Mouse (Mus musculus): ENCODE results near the gene Mavs.
"Not testable (repeated sequence)": the region's sequence is repeated elsewhere in the genome, so short reads cannot be mapped to it uniquely, and the experiment has no call there.

The Mavs gene

DNA sequence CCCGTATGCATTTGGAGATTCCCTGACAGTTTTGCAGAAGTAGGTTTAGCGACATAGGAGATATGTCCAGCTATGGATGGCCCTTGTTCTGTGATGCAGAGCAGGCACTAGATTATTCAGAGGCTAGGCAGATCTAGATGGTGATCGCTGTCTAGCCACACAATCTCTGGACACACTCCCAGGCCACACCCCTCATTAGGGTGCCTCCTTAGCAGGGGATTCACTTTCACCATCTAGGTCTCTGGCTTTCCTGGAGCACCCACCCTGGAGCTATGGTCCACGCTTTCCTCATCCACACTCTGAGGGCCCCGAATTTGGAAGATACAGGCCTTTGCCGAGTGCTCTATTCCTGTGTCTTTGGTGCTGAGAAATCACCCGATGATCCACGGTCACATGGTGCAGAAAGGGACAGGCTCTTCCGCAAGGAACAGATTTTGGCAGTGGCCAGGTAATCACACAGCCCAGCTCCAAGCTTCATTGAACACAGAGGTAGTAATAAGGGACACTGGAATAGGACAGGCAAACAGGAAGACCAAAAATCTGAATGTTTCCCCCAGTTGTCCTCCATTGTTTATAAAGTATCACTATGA, 22.7 kb upstream of the Mavs start:
- DNase-seq (ENCODE audit: low spot score), result no peak

DNA sequence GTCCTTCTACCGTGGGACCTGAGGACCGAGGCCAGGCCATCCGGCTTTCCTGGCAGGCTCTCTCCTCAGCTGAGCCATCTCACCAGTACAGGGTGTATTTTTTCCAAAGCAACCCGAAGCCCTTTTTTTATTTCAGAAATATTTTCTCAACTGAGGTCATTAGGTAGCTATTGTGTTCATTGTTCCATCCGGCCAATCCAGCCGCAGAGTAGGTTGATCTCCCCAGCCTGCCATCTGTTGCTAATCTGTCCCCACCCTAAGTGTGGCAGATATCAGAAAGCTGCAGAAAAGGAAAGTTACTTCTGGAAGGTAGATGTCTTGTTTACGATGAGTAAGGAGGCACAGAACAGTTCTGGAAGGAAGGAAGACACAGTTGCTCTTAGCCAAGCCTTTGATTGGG, 20.1 kb upstream of the Mavs start:
- DNase-seq (ENCODE audit: low spot score), result no peak

DNA sequence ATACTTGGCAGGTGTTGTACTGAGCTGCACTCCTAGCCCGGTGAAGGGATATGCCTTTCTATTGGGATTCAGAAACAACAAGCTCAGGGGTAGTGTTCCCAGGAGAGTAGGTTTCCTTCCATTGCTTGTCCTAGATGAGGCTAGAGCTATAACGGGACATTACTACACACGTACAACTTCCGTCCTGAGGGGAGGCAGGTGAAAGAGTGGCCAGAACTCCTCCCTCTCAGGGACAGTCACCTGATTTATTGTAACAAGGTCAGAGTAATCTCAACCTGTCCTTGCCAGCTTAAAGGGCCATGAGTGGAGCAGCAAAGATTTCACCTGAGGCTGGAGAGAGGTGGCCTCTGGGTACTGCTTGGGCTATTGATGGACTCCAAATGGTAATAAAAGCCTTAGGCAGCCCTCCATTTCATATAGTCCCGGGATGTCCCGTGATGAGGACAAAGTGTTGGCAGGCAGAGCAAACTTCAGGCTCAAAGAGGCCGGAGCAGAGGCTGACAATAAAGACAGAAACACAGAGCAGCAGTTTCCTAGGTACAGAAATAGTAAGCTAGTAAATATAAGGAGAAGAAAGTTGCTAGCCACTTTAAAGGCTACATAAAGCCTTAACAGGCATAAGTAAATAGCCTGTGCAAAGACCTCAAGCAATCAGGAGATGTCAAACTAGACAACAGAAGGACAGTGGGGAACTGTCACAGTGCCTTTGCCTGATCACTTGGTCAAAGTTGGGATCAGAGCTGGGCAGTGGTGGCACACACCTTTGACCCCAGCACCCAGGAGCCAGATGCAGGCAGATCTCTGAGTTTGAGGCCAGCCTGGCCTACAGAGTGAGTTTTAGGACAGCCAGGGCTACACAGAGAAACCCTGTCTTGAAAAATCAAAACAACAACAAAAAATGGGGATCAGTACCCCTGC, 17.7 kb upstream of the Mavs start:
- no peak for DNase-seq (ENCODE audit: low spot score)

DNA sequence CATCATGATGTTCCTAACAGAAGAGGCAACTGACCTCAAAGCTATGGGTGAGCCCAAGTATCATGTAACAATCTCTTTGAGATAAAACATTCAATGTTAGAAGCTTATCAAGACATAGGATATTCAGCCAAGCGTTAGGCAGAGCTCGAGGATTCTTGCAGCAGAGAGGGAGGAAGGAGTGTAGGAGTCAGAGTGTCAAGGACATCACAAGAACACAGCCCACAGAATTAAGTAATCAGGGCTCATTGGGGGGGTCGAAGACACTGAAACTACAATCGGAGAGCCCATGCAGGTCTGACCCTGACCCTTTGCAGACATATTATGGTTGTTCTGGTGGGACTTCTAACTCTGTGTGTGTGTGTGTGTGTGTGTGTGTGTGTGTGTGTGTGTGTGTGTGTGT, 13.8 kb upstream of the Mavs start:
- DNase-seq (ENCODE audit: low spot score), result no peak

DNA sequence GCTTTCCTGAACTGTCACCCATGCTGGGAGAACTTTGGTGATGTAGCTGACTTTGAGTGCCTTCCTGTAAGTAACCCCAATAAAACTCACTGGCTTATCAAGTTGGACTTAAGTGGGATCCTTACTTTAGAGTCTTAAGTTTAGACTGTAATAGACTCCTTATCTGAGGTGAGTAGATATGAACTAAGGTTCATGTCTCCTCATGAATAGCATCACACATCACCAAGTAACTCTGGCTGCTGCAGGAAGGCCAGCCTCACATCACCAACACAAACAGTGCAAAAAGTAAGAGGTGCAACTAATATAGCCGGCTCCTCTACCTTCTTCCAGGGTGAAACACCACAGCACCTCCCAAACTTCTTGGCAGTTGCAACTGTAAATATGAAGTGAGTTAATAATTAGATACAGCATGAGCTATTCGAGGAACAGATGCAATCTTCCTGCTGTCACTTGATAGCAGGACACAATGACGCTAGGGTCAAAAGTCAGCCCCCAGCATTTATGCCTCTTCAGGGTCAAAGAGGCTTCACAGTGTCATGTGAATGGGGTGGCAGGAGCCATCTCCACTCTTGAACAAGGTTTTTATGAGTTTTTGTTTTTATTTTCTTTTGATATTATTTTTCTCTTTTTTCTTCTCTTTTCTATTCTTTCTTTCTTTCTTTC, 11.9 kb upstream of the Mavs start:
- no peak for DNase-seq (ENCODE audit: low spot score)

DNA sequence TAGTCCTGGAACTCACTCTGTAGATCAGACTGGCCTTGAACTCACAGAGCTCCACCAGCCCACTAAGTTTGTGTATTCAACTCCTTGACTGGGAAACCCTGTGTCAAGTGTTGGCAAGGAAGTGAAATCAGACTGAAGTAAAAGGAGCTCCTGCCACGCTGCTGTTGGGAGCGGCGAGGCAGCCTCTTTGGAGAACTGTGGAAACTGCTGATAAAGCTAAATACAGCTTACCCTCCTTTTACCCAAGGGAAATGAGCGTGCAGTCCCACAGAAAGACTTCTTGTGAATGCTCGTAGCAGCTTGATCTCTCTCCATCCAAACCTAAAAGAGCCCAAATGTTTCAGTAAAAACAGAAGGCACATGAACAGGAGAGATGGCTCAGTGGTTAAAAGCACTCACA, 11.3 kb upstream of the Mavs start:
- DNase-seq (ENCODE audit: low spot score), result no peak

DNA sequence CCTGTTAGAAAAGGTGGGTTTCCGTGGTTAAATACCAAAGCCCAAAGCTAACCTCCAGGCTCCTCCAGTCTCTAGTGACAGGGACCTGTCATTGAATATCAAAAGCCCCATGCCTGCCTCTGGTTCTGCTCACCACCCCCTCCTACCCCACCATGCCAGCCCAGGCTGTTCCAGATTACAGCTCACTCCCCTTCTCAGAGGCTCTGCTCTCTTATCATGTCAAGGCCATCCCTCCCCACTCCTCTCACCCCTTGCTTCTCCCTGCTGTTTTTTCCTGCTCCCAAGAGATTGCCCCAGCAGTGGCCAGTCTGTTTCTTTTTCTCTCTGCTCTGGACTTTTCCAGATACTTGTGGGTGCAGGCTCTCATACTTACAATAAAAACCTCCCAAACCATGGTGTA, 10.3 kb upstream of the Mavs start:
- no peak for DNase-seq (ENCODE audit: low spot score)

DNA sequence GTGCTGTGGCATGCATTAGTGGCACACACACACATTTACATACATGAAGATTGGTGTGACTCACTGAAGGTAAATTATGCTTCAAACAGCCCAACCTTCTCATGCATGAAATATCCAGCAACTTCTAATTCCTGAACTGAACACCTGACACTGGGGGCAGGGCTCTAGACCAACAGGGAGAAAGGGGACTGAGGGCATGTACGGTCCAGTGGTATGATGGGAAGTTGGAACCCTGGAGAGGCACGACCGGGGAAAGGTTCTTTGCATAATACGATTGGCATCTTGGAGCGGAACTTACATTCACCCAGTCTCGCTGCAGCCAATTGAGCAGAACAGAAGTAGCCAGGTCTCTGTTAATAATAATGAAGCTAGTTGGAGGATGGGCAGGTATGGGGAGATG, 8.7 kb upstream of the Mavs start:
- no peak for DNase-seq (ENCODE audit: low spot score)

DNA sequence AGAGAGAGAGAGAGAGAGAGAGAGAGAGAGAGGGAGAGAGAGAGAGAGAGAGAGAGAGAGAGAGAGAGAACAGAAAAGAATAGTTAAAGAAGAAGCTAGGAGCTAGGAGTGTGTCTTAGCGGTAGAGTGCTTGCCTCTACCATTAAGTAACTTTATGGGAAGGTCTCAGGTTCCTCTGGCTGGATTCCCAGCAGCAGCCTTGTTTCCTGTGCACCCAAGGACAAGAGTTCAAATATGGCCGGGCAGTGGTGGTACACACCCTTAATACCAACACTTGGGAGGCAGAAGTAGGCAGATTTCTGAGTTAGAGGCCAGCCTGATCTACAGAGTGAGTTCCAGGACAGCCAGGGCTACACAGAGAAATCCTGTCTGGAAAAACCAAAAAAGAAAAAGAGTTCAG, 7.2 kb upstream of the Mavs start:
- DNase-seq (ENCODE audit: low spot score), result not testable (repeated sequence)

DNA sequence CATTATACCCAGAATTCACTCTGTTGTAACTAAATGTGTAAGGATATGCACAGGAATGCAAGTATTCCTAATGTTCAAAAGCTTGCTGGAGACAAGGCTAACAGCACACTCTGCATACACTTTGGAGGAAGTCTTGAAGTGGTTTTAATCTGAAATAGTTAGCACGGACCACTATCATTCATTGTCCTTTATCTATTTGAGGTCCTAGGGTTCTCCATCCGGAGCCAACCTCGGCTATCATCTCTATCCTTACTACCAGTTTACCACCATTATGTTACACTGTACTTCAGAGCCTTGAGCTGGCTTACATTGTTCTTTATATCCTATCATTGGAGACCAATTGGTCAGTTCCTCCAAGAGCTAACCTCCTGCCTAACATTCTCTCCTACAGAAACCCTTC, 6.6 kb upstream of the Mavs start:
- no peak for DNase-seq (ENCODE audit: low spot score)

DNA sequence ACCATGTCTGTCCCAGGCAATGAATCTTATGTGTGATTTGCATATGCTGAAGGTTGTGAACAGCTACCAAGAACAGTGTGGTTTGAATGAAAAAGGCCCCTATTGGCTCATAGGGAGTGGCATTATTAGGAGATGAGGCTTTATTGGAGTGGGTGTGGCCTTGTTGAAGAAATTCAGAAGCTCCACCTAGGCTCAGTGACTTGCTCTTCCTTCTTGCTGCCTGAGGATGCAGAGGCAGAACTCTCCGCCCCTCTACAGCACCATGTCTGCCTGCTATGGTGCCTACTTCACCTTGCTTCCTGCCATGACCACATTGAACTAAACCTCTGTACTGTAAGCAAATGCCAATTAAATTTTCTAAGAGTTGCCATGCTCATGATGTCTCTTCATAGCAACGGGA, 1.3 kb upstream of the Mavs start:
- DNase-seq (ENCODE audit: low spot score), result no peak

DNA sequence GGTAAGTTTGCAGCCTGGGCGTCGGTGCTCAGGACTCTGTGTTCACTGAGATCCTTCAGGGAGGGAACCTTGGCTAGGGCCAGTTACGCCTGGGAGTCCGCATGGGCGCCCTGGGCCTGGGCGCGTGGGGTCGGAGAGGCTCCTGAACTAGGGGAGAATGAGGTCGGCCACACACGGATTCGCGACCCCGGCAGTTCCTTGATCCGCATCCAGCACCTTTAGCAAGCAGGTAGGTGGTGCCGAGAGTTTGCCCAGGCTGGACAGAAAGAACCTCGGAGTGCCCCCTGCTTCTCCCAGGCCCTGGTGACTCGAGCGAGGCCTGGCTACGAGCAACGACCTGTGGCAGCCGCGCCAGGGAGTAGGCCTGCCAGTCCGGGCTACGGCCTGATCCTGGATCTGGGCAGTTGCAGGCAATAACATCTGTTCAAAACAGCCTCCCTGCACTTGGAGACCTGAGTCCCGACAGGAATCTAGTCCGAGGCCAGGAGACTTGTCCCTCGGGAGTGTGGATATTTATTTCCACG, 326 bp downstream of the Mavs start:
- DNase-seq (ENCODE audit: low spot score), result peak; percentile 47

DNA sequence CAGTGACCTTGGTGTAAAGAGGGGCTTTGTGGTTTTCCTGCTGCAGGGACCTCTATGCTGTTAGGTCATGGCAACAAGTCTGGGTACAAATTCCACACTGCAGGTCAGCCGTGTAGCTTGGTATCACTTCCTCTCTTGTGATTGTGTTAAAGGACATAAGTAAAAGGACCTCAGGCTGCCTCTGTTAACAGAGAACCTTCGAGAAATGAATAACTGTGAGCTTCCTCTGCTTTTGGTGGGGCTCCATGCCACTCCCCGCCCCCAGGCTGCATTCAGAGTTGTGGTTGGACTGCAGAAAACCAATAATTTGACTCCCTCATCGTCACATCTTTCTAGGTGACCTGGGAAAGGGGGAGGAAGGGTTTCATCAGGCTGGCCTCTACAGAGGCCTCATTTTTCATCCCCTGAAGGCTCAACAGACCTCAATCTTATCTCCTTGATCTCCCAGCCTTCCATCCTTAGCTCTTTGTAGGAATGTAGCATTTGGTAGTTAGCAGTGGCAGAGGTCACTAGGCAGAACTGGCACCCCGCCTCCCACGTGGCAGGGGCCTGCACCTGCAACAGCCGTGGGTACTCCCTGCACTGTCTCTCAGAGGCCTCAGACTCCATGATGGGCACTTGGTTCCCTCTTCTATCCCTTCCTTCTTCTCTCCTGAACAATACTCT, 1.2 kb downstream of the Mavs start:
- peak; percentile 35 for DNase-seq (ENCODE audit: low spot score)

DNA sequence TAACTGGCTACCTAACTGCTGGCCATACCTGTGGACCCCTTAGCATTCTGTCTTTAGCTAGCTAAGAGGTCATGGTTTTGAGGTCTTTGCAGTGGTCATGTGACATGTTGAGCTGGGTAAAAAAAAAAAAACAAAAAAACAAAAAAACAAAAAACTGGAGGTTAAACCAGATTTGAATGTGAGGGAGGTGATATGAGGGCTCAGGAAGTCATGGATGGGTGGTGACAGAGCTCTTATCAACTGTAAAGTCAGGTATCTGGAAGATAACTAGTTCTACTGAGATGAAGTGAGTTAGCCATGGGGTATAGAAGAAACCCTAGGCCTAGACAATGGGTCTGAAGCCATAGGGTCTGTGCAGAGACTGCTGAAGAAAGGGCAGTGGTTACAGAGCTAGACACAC, 8.3 kb downstream of the Mavs start:
- no peak for DNase-seq (ENCODE audit: low spot score)

DNA sequence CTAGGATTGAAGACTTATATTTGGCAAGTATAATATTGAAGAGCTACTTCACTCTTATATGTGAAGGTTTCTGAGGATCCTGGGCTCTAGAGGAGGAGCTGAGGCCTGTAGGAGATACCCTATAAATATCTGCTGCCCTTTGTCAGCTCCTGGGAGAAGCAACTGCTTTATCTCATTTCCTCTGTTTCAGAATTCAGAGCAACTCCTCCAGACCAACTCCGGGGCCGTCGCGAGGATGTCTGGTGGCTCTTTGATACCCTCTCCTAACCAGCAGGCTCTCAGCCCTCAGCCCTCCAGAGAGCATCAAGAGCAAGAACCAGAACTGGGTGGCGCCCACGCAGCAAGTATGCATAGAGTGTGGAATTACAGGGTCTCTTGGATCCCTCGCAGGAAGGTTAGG, 9.1 kb downstream of the Mavs start:
- DNase-seq (ENCODE audit: low spot score), result no peak

DNA sequence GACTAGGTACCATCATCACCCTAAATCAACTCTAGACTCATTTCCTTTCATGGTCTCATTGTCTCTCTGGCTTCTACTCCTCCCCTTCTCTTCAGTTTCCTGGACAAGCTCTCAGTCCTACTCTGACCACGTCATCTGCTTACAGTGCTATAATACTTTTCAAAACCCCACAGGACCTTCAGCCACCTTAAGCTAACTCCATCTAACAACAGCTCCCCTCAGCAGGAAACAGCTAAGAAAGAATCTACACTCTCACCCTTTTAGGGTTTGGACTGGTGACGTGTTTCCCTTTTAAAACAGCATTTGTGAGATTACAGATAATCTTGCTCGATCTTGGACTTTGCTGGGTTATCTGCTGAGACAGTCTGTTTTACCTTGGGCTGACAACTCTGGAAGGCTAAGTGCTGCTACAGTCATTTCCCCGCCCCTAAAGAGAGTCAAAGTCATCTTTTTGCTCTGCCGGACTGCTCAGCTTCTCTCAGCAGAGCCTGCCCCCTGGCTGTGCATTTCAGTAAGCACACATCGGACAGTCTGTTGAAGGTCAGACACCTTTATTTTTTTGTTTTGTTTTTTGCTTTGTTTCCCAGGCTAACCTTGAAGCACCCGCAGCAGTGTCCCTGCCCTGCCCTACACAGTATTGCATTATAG, 19.9 kb downstream of the Mavs start:
- DNase-seq (ENCODE audit: low spot score), result peak; percentile 85

DNA sequence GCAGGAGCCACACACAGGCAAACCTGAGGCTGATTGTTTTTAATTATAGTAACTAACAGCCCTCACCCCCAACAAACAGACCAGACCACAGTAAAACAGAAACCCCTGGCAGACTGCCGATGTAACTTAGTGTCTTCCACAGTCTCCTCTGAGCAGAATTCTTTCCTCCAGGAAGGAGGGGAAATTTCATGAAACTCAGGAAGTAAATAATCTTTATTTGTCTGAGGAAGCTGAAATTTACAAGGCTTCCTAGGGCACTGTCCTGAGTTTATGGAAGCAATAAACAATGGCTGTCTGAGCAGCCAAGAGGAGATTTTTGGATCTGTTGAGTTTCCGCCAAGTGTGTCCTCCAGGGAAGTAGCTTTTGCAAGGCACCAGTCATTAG, 20.5 kb downstream of the Mavs start:
- DNase-seq (ENCODE audit: low spot score), result peak; percentile 67

DNA sequence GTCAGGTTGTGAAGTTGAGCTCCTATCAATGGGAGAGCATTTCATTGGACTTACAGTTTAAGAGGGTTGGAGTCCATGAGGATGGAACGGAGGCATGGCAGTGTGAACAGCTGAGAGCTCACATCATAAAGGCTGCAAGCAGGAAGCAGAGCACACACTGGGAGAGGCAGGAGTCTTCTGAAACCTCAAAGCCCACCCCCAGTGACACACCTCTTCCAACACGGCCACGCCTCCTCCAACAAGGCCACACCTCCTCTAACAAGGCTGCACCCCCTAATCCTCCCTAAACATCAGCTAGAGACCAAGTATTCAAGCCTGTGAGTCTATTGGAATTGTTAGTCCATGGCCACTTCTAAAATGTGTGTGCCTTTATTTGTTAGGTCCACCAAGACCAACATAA, 21.9 kb downstream of the Mavs start:
- DNase-seq (ENCODE audit: low spot score), result no peak

DNA sequence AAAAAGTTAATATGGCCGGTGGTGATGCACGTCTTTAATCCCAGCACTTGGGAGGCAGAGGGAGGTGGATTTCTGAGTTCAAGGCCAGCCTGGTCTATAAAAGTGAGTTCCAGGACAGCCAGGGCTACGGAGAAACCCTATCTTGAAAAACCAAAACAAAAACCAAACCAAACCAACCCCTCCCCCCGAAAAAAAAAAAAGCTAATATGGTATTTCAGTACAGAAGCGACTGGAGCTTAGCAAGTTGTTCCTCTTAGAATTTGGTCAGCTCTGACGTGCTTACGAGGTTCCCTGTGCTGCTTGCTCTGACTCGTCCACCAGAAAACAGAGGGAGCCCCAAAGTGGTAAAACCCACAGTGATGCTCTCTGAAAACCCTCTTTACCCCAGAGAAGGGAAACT, 24.8 kb downstream of the Mavs start:
- no peak for DNase-seq (ENCODE audit: low spot score)

DNA sequence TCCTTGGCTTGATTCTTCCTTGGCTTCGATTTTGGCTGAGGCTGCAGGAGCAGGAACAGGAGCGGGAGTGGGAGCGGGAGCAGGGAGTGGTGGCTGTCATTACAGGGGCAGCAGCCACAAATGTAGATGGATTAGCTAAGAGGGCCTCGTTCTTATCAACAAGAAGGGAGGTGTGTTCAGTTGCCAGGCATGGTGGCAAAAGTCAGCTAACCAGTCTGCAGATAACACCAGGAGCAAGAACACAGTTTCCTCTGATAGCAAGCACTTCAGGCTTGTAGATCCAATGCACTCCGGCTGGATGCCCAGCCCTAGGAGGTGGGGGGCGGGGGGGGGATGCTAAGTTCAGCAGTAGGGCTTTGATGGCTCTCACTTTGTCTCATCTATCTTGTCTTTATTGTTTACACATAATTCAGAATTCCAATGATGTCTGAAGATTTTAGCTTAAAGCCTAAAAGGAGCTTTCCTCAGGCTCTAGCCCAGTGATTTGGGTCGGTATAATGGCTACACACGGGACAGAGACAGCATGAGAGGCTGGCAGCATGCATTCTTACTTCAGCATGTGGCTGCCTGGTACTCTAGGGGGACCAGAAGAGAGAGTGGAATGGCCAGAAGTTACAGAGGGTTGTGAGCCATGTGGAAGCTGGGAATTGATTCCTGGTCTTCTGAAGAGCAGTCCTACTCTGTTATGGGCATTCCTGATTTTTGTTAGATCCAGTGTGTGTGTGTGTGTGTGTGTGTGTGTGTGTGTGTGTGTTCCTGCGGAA, 26.9 kb downstream of the Mavs start:
- no peak for DNase-seq (ENCODE audit: low spot score)

DNA sequence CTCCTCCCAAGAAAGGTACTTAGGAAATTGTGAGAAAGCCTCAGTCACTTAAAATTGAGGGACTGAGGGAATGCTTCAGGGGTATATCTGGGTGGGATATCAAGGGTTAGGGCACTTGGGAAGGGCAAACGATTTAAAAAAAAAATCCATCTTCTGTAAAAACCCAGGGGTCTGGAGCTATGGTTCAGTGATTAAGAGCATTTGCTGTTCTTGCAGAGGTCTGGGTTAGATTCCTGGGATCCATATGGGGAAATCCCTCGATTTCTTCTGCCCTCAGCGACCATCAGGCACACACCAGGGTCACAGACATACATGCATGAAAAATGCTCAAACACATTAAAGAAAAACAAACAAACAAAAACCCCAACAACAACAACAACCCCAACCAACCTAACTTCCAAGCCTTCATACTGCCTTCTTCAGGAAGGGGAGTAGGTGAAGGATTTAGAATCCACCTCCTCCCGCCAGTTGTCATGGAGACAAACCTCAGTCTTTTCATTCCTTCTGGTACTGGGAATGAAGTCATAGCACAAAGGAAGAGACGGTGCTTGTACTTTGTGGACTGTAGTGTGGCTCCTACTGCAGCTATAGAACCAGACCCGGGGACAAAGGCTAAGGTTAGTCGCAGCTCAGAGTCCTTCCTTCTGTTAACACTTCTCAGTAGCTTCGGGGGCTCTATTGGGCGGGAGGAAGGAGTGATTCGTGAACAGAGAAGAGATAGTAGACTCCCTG, 27.8 kb downstream of the Mavs start:
- DNase-seq (ENCODE audit: low spot score), result no peak
